Mouse (Mus musculus) MEL (cell line): ENCODE data around the gene Bace1. TPM values are rescaled to one million over a fixed set of nuclear protein-coding genes. Genes with fewer than 3 reads are reported as not detected.
"Not testable (repeated sequence)": the region's sequence is repeated elsewhere in the genome, so short reads cannot be mapped to it uniquely, and the experiment has no call there.

Source experiments
- DNase-seq: peaks from one replicate; pipeline ENCODE4 v3.0.0; 2011; ENCODE audit warnings: low read depth, low spot score
- H3K27ac ChIP-seq: 2 replicates; pipeline ENCODE4 v1.5.1; 2012; ENCODE audit warnings: low read depth, mild to moderate bottlenecking, control low read depth, low read length, moderate library complexity; ENCODE audit not compliant: control insufficient read depth
- H3K27me3 ChIP-seq, 2 experiments: fragments of 150-350 bp in 1 of 2; sonication (generic) in 1 of 2; 2 replicates each; pipeline ENCODE4 v1.6.1; 2012; ENCODE audit warnings: low read length in 2 of 2, mild to moderate bottlenecking in 2 of 2, improper control_type of control experiment in 1 of 2, moderate library complexity in 1 of 2; ENCODE audit not compliant: insufficient read depth in 2 of 2, control insufficient read depth in 1 of 2
- H3K36me3 ChIP-seq, 2 experiments: 2 replicates each; pipeline ENCODE4 v1.6.1; 2012 to 2014; ENCODE audit warnings: low read length in 2 of 2, improper control_type of control experiment in 1 of 2, inconsistent platforms in 1 of 2, mild to moderate bottlenecking in 1 of 2; ENCODE audit not compliant: insufficient read depth in 2 of 2, control insufficient read depth in 1 of 2
- H3K4me1 ChIP-seq, 2 experiments: fragments of 150-350 bp in 1 of 2; sonication (generic) in 1 of 2; 2 replicates each; pipeline ENCODE4 v1.6.1; 2012; ENCODE audit warnings: low read length in 2 of 2, improper control_type of control experiment in 1 of 2, mild to moderate bottlenecking in 1 of 2; ENCODE audit not compliant: insufficient read depth in 2 of 2, control insufficient read depth in 1 of 2
- H3K4me3 ChIP-seq, 2 experiments: fragments of 150-350 bp in 1 of 2; sonication (generic) in 1 of 2; 2 replicates each; pipeline ENCODE4 v1.5.1; 2012; ENCODE audit warnings: low read depth in 2 of 2, low read length in 2 of 2, mild to moderate bottlenecking in 2 of 2, moderate library complexity in 2 of 2, control low read depth in 1 of 2, improper control_type of control experiment in 1 of 2; ENCODE audit not compliant: control insufficient read depth in 1 of 2, insufficient read depth in 1 of 2
- H3K79me2 ChIP-seq: 2 replicates; pipeline ENCODE4 v1.6.1; 2012; ENCODE audit warnings: mild to moderate bottlenecking, low read length, moderate library complexity; ENCODE audit not compliant: control insufficient read depth, poor library complexity, insufficient read depth
- H3K9ac ChIP-seq: 2 replicates; pipeline ENCODE4 v1.6.1; 2012; ENCODE audit warnings: low read depth, mild to moderate bottlenecking, control low read depth, low read length, moderate library complexity; ENCODE audit not compliant: control insufficient read depth, poor library complexity, severe bottlenecking
- H3K9me3 ChIP-seq: fragments of 150-350 bp; sonication (generic); replicated peaks from 2 replicates; pipeline ENCODE4 v1.6.1; 2012; ENCODE audit warnings: mild to moderate bottlenecking, low read length, improper control_type of control experiment, moderate library complexity; ENCODE audit not compliant: insufficient read depth
- BHLHE40 ChIP-seq: IDR thresholded peaks from 2 replicates; pipeline ENCODE4 v1.6.1; 2012; ENCODE audit warnings: low read depth, mild to moderate bottlenecking, inconsistent platforms, low read length, improper control_type of control experiment, borderline replicate concordance
- CHD1 ChIP-seq: IDR thresholded peaks from 2 replicates; pipeline ENCODE4 v1.6.1; 2012; ENCODE audit warnings: low read depth, mild to moderate bottlenecking, inconsistent platforms, low read length, improper control_type of control experiment
- CTCF ChIP-seq, 3 experiments: IDR thresholded peaks in 2 of 3; conservative IDR thresholded peaks in 1 of 3; 2 replicates each; pipeline ENCODE4 v1.5.1; 2011 to 2012; ENCODE audit warnings: low read length in 3 of 3, low read depth in 2 of 3, mild to moderate bottlenecking in 2 of 3, improper control_type of control experiment in 1 of 3, inconsistent platforms in 1 of 3, mixed read lengths in 1 of 3, moderate library complexity in 1 of 3; ENCODE audit not compliant: control insufficient read depth in 1 of 3, insufficient read depth in 1 of 3, poor library complexity in 1 of 3, severe bottlenecking in 1 of 3
- ELF1 ChIP-seq: IDR thresholded peaks from 2 replicates; pipeline ENCODE4 v1.6.1; 2014; ENCODE audit warnings: low read depth, mild to moderate bottlenecking, inconsistent platforms, low read length, improper control_type of control experiment, moderate library complexity
- EP300 ChIP-seq, 2 experiments: IDR thresholded peaks; 2 replicates each; pipeline ENCODE4 v1.6.1; 2011; ENCODE audit warnings: improper control_type of control experiment in 2 of 2, low read length in 2 of 2, low read depth in 1 of 2, mild to moderate bottlenecking in 1 of 2
- GATA1 ChIP-seq: IDR thresholded peaks from 2 replicates; pipeline ENCODE4 v1.6.1; 2011; ENCODE audit warnings: low read depth, low read length, improper control_type of control experiment
- JUND ChIP-seq: IDR thresholded peaks from 2 replicates; pipeline ENCODE4 v1.6.1; 2011; ENCODE audit warnings: low read depth, mild to moderate bottlenecking, improper control_type of control experiment, low read length
- KAT2A ChIP-seq: conservative IDR thresholded peaks from 2 replicates; pipeline ENCODE4 v1.6.1; 2012; ENCODE audit warnings: low read depth, low read length, improper control_type of control experiment, inconsistent platforms
- MAFK ChIP-seq: IDR thresholded peaks from 2 replicates; pipeline ENCODE4 v1.6.1; 2011; ENCODE audit warnings: low read depth, mild to moderate bottlenecking, low read length, improper control_type of control experiment, borderline replicate concordance
- MAX ChIP-seq: IDR thresholded peaks from 2 replicates; pipeline ENCODE4 v1.6.1; 2011; ENCODE audit warnings: low read length, improper control_type of control experiment
- MXI1 ChIP-seq: IDR thresholded peaks from 2 replicates; pipeline ENCODE4 v1.6.1; 2011; ENCODE audit warnings: mild to moderate bottlenecking, low read depth, low read length, improper control_type of control experiment
- MYB ChIP-seq: IDR thresholded peaks from 2 replicates; pipeline ENCODE4 v1.6.1; 2011; ENCODE audit warnings: mild to moderate bottlenecking, low read depth, low read length, improper control_type of control experiment
- POLR2AphosphoS2 ChIP-seq: IDR thresholded peaks from 2 replicates; pipeline ENCODE4 v1.6.1; 2011; ENCODE audit warnings: low read length, improper control_type of control experiment
- POLR2AphosphoS5 ChIP-seq: IDR thresholded peaks from 2 replicates; pipeline ENCODE4 v1.6.1; 2012; ENCODE audit warnings: low read depth, borderline replicate concordance, mild to moderate bottlenecking, inconsistent platforms, low read length, moderate library complexity, mixed read lengths
- RCOR1 ChIP-seq: IDR thresholded peaks from 2 replicates; pipeline ENCODE4 v1.6.1; 2012; ENCODE audit warnings: low read depth, mild to moderate bottlenecking, inconsistent platforms, low read length, improper control_type of control experiment
- TAL1 ChIP-seq: IDR thresholded peaks from 2 replicates; pipeline ENCODE4 v1.6.1; 2012; ENCODE audit warnings: mild to moderate bottlenecking, inconsistent platforms, low read length, moderate library complexity, mixed read lengths
- TBP ChIP-seq: IDR thresholded peaks from 2 replicates; pipeline ENCODE4 v1.8.0; 2011; ENCODE audit warnings: low read depth, low read length, improper control_type of control experiment
- ZMIZ1 ChIP-seq: IDR thresholded peaks from 2 replicates; pipeline ENCODE4 v1.6.1; 2012; ENCODE audit warnings: low read depth, mild to moderate bottlenecking, inconsistent platforms, low read length, improper control_type of control experiment, moderate library complexity
- ZNF384 ChIP-seq: IDR thresholded peaks from 2 replicates; pipeline ENCODE4 v1.6.1; 2012; ENCODE audit warnings: low read depth, mild to moderate bottlenecking, inconsistent platforms, low read length, improper control_type of control experiment
- polyA plus RNA-seq, 2 experiments: library from polyadenylated mRNA; stranded (reverse) in 1 of 2; unstranded in 1 of 2; fragments of >175 nt in 1 of 2; fragments of >200 nt in 1 of 2; gene quantifications; 2 replicates each; pipeline versions ENCODE4 v1.2.1 to v1.2.4; 2012; ENCODE audit warnings: low replicate concordance in 2 of 2, low read depth in 1 of 2; ENCODE audit not compliant: insufficient read length in 2 of 2, insufficient read depth in 1 of 2, missing spikeins in 1 of 2
- total RNA-seq: library from RNA; depleted of rRNA; stranded (reverse); fragments of 300-350 nt; gene quantifications from 2 replicates; pipeline ENCODE4 v1.2.3, GENCODE M21; 2012

Bace1 gene
- total and polyA plus RNA-seq, 3 experiments, result 0.27 to 4.0 TPM; not detected in 1

- no peaks in the 10 kb centered on the region for H3K36me3 ChIP-seq
- no peak overlapping the region for H3K9ac ChIP-seq
- peaks cover 0 to 2% of the 10 kb centered on the region in 2 experiments; a peak in 2 of 4 replicates for H3K27me3 ChIP-seq
- DNase-seq, result no peak
- H3K4me1 ChIP-seq, result no peaks in the 10 kb centered on the region
- TF ChIP-seq BHLHE40 (no peak), MXI1 (no peak), CHD1 (no peak), KAT2A (no peak)
- no peak overlapping the region for H3K4me3 ChIP-seq
- H3K79me2 ChIP-seq, result no peaks in the 10 kb centered on the region
- H3K27ac ChIP-seq, result no peak overlapping the region
- H3K9me3 ChIP-seq, result no peaks in the 10 kb centered on the region
These were observed 4.6 kb downstream of the Bace1 start for GRCm38 (mm10) chr9:45843007-45843406.

GRCm38 (mm10) chr9:45843780-45844179 lies 5.4 kb downstream of the Bace1 start:
- no peaks in the 10 kb centered on the region for H3K79me2 ChIP-seq
- no peaks in the 10 kb centered on the region for H3K4me1 ChIP-seq
- no peak overlapping the region for H3K27ac ChIP-seq
- no peaks in the 10 kb centered on the region for H3K9me3 ChIP-seq
- H3K27me3 ChIP-seq, result peaks cover 0 to 2% of the 10 kb centered on the region in 2 experiments; a peak in 2 of 4 replicates
- H3K36me3 ChIP-seq, result no peaks in the 10 kb centered on the region
- no peak overlapping the region for H3K4me3 ChIP-seq
- DNase-seq, result no peak
- no peak overlapping the region for H3K9ac ChIP-seq
- no peak for TF ChIP-seq EP300 (IDR thresholded peaks at IDR 0.05; ENCODE audit: low read depth in 1 of 2, low read length in 2 of 2)
- TF ChIP-seq ELF1, result no peak
- no peak for TF ChIP-seq CTCF (IDR thresholded peaks at IDR 0.05 in 2 of 3, conservative IDR thresholded peaks at IDR 0.05 in 1 of 3; ENCODE audit: control insufficient read depth in 1 of 3, insufficient read depth in 1 of 3, low read depth in 2 of 3, low read length in 3 of 3, poor library complexity in 1 of 3, severe bottlenecking in 1 of 3)
- TF ChIP-seq POLR2AphosphoS5, result no peak
- TF ChIP-seq TAL1, result no peak
- no peak for TF ChIP-seq BHLHE40
- no peak for TF ChIP-seq MYB
- no peak for TF ChIP-seq GATA1

- Histone ChIP-seq H3K27ac (no peak overlapping the region), H3K4me1 (no peaks in the 10 kb centered on the region), H3K36me3 (no peaks in the 10 kb centered on the region), H3K4me3 (no peak overlapping the region), H3K9ac (no peak overlapping the region), H3K79me2 (no peaks in the 10 kb centered on the region), H3K9me3 (no peaks in the 10 kb centered on the region), H3K27me3 (peaks cover 0 to 2% of the 10 kb centered on the region in 2 experiments; a peak in 2 of 4 replicates)
- TF ChIP-seq JUND (no peak), MXI1 (no peak), MAFK (no peak), MAX (no peak), POLR2AphosphoS2 (no peak), ZMIZ1 (no peak), ZNF384 (no peak), TBP (no peak), RCOR1 (no peak)
- no peak for DNase-seq
These were observed 7.2 kb downstream of the Bace1 start for GRCm38 (mm10) chr9:45845541-45845940.

GRCm38 (mm10) chr9:45846176-45846575 lies 7.8 kb downstream of the Bace1 start:
- not testable (repeated sequence) for H3K9ac ChIP-seq, H3K9me3 ChIP-seq, H3K4me3 ChIP-seq, H3K4me1 ChIP-seq, H3K79me2 ChIP-seq, H3K36me3 ChIP-seq, H3K27ac ChIP-seq, DNase-seq, H3K27me3 ChIP-seq
